Mouse (Mus musculus) 3134 (cell line): ENCODE results near the gene Hsf3.
"Not testable (repeated sequence)": the region's sequence is repeated elsewhere in the genome, so short reads cannot be mapped to it uniquely, and the experiment has no call there.

ENCODE experiments used
- DNase-seq: peaks from one replicate; pipeline ENCODE4 v3.0.0-alpha.2; 2011; ENCODE audit warnings: low spot score; ENCODE audit not compliant: insufficient read length; ENCODE audit errors: extremely low read depth

Gene Hsf3

DNA sequence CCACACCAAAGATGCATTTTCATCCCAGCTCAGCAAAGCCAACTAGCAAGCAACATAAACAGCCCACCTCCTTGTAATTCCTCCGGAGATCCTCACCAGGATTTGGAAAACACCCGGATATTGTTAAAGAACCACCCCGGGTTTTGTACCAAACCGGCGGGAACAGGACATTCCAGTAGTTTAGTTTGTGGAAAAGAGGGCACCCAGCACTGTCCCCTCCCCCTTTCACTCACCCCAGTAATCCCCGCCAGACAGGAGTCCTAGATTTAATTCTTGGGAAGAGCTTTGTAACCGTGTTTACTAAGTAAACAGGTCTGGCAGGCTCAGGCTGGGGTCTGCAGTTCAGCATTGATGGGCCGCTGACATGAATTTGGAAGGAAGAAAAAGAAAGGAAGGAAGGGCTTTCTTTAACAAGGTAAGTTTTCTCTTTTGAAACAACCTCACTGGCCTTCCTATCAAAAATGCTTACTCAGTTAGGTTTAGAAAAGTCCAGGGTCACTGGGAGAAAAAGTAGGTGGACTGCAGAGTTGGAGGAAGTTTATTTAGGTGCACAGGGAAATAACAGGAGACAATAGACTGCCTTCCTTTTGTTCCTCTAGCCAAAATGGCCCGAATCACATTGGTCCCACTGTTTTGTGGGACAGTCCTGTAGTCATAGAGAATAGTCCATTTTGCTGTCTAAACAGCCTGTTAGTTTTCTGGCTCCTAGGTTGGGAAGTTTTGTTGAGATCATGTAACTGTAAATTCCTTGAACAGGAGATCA, at the start of gene Hsf3:
TSS of gene Hsf3 (minus strand) at position 94 of the 763 bp plus-strand sequence.
- DNase-seq = peak; percentile 11

DNA sequence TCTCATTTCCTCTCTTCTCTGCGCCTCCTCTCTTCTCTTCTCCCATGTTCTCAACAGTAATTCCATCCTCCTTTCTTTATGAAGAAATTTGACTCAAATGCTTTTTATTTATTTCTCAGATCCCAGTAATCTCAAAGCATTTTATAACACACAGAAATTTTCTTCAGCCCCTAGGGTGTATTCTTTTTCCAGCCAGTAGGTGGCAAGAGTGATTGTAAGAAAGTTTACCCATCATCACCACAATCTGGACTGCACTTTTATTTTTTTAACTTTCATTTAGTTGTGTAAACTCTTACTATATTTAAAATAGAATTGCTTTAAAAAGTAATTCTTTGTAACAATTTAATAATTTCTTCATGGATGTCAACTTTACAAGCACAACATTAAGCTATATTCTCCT, 45.5 kb upstream of the Hsf3 start:
- DNase-seq = no peak

DNA sequence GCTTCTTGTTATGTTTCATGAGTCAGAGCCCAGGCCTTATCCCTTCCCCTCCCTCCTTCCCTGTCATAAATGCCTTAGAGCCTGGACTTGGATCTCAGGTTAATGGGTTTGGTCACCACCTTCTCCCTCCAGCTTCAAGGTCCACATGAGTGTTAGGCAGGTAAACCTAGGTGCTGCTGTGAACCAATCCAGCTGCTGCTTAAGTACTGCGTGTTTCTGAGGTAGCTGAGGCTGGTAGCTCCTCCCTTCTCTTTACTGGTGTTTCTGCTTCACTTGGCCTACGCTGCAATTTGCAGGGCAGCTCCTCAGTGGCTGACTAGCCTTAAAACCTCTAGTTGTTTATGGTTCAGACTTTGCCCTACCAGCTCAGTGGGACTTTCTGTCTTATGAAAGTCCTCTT, 945 bp downstream of the Hsf3 start, which contains the start of gene Heph:
TSS of gene Heph (plus strand) at position 211 of the 400 bp plus-strand sequence.
- DNase-seq = no peak

DNA sequence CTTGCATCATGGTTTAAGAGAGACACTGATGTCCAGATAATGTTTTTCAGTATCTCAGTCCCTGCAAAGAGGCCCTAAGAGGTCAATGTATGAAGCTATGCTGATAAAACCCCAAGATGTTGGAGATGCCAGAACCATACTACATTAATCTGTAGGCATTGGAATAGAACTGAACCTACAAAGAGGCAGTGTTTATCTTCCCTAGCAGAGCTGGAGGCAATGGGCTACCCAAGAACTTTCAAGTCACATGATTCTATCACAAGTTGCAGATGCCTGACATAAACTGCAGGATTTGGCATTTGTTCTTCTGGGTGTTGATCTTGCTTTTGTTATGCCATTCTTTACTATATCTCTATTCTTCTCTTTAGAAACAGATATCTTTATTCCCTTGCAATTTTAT, 36.7 kb downstream of the Hsf3 start:
- no peak for DNase-seq

DNA sequence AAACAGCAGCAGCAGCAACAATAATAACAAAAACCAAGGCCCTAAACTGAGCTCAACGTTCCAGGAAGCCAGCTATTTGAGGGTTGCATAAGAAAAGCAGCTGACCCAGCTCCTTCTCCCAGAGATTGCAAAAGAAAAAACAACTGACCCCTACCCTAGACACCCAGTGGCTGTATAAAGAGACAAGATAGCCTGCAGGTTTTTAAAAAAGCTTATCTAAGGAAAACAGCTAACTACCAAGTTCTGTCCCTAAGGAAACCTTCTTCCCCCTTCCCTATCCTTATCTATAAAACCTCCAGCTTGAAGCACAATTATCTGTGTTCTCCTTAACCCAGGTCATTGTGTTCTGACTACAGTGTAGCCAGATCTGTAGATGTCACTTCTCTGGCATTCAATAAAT, 38.4 kb downstream of the Hsf3 start:
- DNase-seq = no peak

DNA sequence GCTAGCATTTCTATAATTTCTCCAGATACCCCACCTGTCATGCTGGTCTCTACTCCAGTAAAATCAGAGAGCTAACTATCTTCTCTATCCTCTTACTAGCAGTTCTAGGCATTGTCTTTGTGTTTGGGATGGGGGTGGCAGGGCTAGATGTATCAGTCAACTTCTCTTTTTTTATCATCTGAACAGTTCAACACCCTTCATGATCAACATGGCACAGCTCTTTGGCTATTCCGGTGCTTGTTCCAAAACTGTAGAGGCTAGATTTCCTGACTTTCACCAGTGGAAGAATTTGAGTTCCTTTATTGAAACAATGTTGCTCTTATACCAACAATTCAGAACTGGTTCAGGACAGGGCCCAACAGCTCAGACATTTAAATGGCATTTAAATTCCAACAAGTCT, 39.1 kb downstream of the Hsf3 start:
- no peak for DNase-seq

DNA sequence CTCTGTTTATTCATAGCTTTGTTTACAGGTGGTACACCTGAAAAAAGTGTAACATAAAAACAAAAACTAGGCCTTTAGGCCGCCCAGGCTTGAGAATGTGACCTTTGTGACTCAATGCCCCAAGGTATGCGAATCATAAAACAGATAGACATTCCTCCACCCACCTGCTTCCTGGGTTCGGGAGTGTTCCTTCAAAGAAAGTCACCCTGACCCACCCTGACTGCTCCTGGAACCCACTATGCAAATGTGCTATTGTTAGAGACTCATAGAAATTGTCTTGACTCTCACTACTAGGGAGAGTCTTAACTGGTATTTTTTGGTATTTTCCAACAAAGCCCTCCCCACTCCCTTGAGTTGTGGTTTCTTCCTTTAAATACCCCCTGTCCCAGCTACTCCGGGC, 40.7 kb downstream of the Hsf3 start:
- DNase-seq = not testable (repeated sequence)

DNA sequence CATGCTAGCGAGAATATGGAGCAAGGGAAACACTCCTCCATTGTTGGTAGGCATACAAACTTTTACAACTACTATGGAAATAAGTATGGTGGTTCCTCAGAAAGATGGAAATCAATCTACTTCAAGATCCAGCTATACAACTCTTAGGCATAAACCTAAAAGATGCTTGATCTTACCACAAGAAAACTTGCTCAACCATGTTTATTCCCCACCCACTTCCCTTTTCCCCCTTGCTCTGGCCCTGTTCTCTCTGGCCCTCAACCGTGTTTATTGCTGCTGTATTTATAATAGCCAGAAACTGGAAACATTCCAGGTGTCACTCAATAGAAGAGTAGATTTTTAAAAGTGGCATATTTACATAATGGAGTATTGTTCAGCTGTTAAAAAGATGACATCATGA, 117.0 kb downstream of the Hsf3 start:
- no peak for DNase-seq

DNA sequence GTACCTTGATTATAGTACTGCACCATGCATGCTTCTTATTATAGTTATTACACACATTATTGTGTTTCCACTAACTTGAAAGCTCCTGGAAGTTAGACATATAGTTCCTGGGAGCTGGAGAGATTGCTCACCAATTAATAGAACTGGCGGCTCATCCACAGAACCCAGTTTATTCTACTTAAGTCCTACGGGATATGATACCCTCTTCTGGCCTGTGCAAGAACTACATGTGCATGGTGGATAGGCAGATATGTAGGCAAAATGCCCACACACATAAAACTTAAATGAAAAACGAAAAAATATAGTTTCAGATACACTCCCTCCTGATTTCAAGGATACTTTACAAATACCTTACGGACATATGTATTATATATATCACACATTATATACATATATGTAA, 126.3 kb downstream of the Hsf3 start:
- DNase-seq = no peak

DNA sequence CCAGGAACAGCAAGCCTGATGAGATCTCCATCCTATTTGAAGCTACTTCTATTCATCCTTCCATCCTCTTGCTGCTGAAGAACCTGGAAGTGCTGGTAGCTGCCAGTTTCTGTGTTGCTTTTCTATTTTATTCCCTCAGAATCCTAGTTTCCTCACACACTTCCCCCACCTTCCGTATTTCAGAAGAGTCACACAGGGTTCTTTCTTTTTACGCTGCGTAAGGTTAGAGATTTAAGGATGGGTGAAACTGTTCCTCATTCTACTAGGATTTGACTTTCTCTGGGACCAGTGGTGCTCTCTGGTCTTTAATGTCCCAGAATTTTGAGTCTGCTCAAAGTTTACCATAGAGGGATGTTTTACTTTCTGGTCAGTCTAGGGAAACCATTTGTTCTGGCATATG, 162.8 kb downstream of the Hsf3 start, which contains the start of gene Vsig4:
TSS of gene Vsig4 (minus strand) at position 101 of the 400 bp plus-strand sequence.
- no peak for DNase-seq

DNA sequence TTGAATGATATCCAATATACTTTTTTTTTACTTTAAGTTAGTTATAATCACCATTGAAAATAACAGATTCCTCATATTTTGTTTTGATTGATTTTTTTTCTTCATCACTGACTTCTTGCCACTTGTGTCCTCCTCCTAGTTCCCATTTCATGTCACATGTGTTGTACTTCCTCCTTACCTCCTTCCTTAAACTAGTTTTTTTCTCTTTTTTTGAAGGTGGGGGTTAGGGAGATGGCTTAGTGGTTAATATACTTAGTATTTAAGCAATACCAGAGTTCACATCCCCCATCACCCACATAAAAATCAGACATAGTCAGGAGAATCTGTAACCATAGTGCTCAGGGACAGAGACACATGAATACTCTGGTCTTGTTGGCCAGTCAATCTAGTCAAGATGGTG, 199.6 kb downstream of the Hsf3 start:
- no peak for DNase-seq
